Mouse (Mus musculus) testis, adult 2 months (tissue): Measurements from ENCODE around the gene Loxl4.

Experiments used
- CTCF ChIP-seq: fragments of 200-500 bp; IDR thresholded peaks from 2 replicates; pipeline ENCODE4 v1.5.1; 2012; ENCODE audit warnings: low read depth, mild to moderate bottlenecking, inconsistent platforms, low read length, moderate library complexity; ENCODE audit not compliant: control insufficient read depth, insufficient read depth, insufficient replicate concordance
- POLR2A ChIP-seq: fragments of 200-500 bp; IDR thresholded peaks from 2 replicates; pipeline ENCODE4 v1.6.1; 2012; ENCODE audit warnings: low read depth, mild to moderate bottlenecking, inconsistent platforms, low read length, moderate library complexity; ENCODE audit not compliant: control insufficient read depth

- TF ChIP-seq CTCF (no peak), POLR2A (no peak)
Observed at GRCm38 (mm10) chr19:42633650-42634049, 21.0 kb upstream of the Loxl4 start.
